Mouse (Mus musculus): ENCODE results near the gene Tigd4. TPM values are rescaled to one million over a fixed set of nuclear protein-coding genes. Genes with fewer than 3 reads are reported as not detected.
A peak's percentile ranks its signal among the peaks of the same experiment; 100 is the strongest.

Tigd4 gene
- total and polyA plus RNA-seq, 3 experiments, result not detected

DNA sequence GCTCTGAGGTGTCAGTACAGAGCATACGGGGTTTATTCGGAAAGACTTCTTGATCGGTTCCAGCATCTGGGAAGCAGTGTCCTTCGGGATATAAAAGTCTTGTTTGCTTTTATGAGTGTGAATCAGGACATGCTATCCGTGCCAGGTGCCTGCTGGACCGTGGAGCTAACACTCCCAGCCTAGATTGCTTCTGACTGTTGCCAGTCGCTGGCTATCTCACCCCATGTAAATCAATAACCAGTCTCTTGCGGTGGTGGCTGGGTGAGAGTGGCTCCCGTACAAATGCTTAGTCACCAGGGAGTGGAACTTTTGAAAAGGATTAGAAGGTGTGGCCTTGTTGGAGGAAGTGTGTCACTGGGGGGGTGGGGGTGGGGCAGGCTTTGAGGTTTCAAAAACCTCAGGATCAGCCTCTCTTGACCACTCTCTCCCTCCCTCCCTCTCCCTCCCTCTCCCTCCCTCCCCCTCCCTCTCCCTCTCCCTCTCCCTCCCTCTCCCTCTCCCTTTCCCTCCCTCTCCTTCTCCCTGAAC, 16.9 kb downstream of the Tigd4 start:
- no peak for DNase-seq (ENCODE audit: extremely low read depth)
- no peak for TF ChIP-seq JUN (IDR thresholded peaks at IDR 0.05; ENCODE audit: insufficient read depth, low read depth, low read length)
- no peak for TF ChIP-seq MXI1 (IDR thresholded peaks at IDR 0.05; ENCODE audit: low read depth, low read length)
- no peak for TF ChIP-seq MAZ (IDR thresholded peaks at IDR 0.05; ENCODE audit: low read depth, low read length)
- TF ChIP-seq CHD2 (IDR thresholded peaks at IDR 0.05; ENCODE audit: low read length), result no peak
- no peak overlapping the region for H3K4me2 ChIP-seq (ENCODE audit: insufficient read depth, low read depth, poor library complexity, severe bottlenecking)
- H3K27me3 ChIP-seq (replicated peaks), result no peaks in the 10 kb centered on the region
- H3K4me1 ChIP-seq (ENCODE audit: control insufficient read depth in 1 of 2, insufficient read depth in 2 of 2), result peaks cover 0 to 3% of the 10 kb centered on the region in 2 experiments; a peak in 1 of 4 replicates
- no peak overlapping the region for H3K4me3 ChIP-seq (replicated peaks in 1 of 3; ENCODE audit: low read depth in 2 of 3, low read length in 2 of 3, poor library complexity in 1 of 3)
- H3K27ac ChIP-seq (ENCODE audit: insufficient read depth, low read depth), result no peak overlapping the region
- H3K9me3 ChIP-seq (replicated peaks; ENCODE audit: low read length), result peaks cover 14% of the 10 kb centered on the region
- in situ Hi-C loops (cut with MboI; ENCODE audit: low pct_ligation_motif_present, low pct_unique_long_range_greater_than_20kb, low sequenced_read_pairs), result no loop called here
- H3K79me2 ChIP-seq (replicated peaks; ENCODE audit: control insufficient read depth, extremely low read depth, insufficient read depth, poor library complexity, severe bottlenecking), result no peaks in the 10 kb centered on the region
- dilution Hi-C loops (cut with MboI; ENCODE audit: extremely low pct_ligation_motif_present, extremely low pct_unique_long_range_greater_than_20kb, low sequenced_read_pairs), result no loop called here
- H3K9ac ChIP-seq (ENCODE audit: insufficient read depth, low read depth), result no peak overlapping the region
- no peaks in the 10 kb centered on the region for H3K36me3 ChIP-seq (replicated peaks in 1 of 2; ENCODE audit: control insufficient read depth in 1 of 2, insufficient read depth in 1 of 2, low read length in 1 of 2)

DNA sequence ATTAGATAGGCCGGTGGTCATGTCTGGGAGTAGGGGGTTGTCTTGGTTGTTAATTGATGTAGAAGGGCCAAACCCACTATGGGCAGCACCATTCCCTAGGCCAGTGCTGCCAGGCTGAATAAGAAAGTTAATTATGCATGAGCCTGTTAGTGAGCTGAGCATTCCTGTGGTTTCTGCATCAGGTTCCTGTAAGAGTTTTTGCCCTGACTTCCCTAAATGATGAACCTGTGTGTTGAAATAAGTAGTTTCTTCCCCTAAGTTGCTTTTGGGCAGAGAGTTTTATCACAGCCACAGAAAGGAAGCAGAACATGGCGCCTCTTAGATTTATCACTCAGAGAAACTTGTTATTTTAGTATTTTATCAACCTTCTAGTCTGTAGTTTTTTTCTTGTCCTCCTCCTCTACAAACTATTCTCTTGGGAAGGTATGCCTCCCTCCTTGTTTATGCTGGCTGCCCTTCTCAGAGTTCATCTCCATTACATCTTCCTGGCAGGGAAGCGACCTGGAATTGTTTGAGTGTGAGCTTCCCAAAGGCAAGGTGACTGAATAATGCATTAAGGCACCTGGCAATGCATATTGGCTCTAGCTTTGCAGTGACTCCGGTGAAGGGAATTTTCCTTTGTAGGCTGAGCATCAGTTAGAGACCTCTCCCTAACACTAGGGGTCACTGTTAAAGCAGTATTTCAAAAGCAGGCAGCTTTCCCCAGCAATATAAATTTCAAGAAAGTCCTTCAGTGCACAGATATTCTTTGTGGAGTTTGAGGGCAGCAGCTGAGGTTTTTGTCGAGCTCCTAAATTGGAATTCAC, 21.9 kb downstream of the Tigd4 start:
- dilution Hi-C loops (cut with MboI; ENCODE audit: extremely low pct_ligation_motif_present, extremely low pct_unique_long_range_greater_than_20kb, low sequenced_read_pairs), result no loop called here
- in situ Hi-C loops (cut with MboI; ENCODE audit: low pct_ligation_motif_present, low pct_unique_long_range_greater_than_20kb, low sequenced_read_pairs), result no loop called here
- no peaks in the 10 kb centered on the region for H3K79me2 ChIP-seq (replicated peaks; ENCODE audit: control insufficient read depth, extremely low read depth, insufficient read depth, poor library complexity, severe bottlenecking)
- DNase-seq (ENCODE audit: extremely low read depth), result peak; percentile 58
- H3K27me3 ChIP-seq (replicated peaks), result no peaks in the 10 kb centered on the region
- H3K36me3 ChIP-seq (replicated peaks in 1 of 2; ENCODE audit: control insufficient read depth in 1 of 2, insufficient read depth in 1 of 2, low read length in 1 of 2), result no peaks in the 10 kb centered on the region
- peaks cover 3% of the 10 kb centered on the region in 2 experiments; a peak in 2 of 4 replicates for H3K4me1 ChIP-seq (ENCODE audit: control insufficient read depth in 1 of 2, insufficient read depth in 2 of 2)
- H3K9me3 ChIP-seq (replicated peaks; ENCODE audit: low read length), result peaks cover 10% of the 10 kb centered on the region
- no peak overlapping the region for H3K4me3 ChIP-seq (replicated peaks in 1 of 3; ENCODE audit: low read depth in 2 of 3, low read length in 2 of 3, poor library complexity in 1 of 3)
- no peak overlapping the region for H3K9ac ChIP-seq (ENCODE audit: insufficient read depth, low read depth)
- no peak overlapping the region for H3K4me2 ChIP-seq (ENCODE audit: insufficient read depth, low read depth, poor library complexity, severe bottlenecking)
- no peak overlapping the region for H3K27ac ChIP-seq (ENCODE audit: insufficient read depth, low read depth)
- no peak for TF ChIP-seq ETS1 (conservative IDR thresholded peaks at IDR 0.05; ENCODE audit: low read depth, low read length)
- TF ChIP-seq BHLHE40 (IDR thresholded peaks at IDR 0.05; ENCODE audit: low read depth, low read length), result no peak
- peak; percentile 82 to 87 for TF ChIP-seq CTCF (conservative IDR thresholded peaks at IDR 0.05 in 1 of 2, IDR thresholded peaks at IDR 0.05 in 1 of 2; ENCODE audit: low read depth in 2 of 2, low read length in 2 of 2)
- no peak for TF ChIP-seq TCF12 (IDR thresholded peaks at IDR 0.05; ENCODE audit: low read depth, low read length)
- peak; percentile 74 for TF ChIP-seq ZC3H11A (IDR thresholded peaks at IDR 0.05; ENCODE audit: low read depth, low read length)
- TF ChIP-seq ZMIZ1 (IDR thresholded peaks at IDR 0.05; ENCODE audit: low read depth, low read length), result no peak
- TF ChIP-seq RAD21 (IDR thresholded peaks at IDR 0.05; ENCODE audit: low read depth, low read length), result peak; percentile 94
- TF ChIP-seq RCOR1 (conservative IDR thresholded peaks at IDR 0.05; ENCODE audit: low read depth, low read length), result no peak
- peak; percentile 89 for TF ChIP-seq SMC3 (IDR thresholded peaks at IDR 0.05; ENCODE audit: low read depth, low read length)

All from CH12.LX (cell line).